Mouse (Mus musculus) layer of hippocampus, adult 18-20 months (tissue): ENCODE data around the gene Wdr70. TPM values are rescaled to one million over a fixed set of nuclear protein-coding genes. Genes with fewer than 3 reads are reported as not detected.

ENCODE experiments used
- DNase-seq, 2 experiments: peaks; one replicate each; pipeline ENCODE4 v3.0.0; 2022; ENCODE audit warnings: low spot score in 2 of 2
- total RNA-seq, 2 experiments: library from RNA; stranded (reverse); gene quantifications; 2 replicates each; pipeline ENCODE4 v1.2.3; 2021

Wdr70 gene
- total RNA-seq, 2 experiments from 2014 or later: 29.2 to 30.1 TPM

DNA sequence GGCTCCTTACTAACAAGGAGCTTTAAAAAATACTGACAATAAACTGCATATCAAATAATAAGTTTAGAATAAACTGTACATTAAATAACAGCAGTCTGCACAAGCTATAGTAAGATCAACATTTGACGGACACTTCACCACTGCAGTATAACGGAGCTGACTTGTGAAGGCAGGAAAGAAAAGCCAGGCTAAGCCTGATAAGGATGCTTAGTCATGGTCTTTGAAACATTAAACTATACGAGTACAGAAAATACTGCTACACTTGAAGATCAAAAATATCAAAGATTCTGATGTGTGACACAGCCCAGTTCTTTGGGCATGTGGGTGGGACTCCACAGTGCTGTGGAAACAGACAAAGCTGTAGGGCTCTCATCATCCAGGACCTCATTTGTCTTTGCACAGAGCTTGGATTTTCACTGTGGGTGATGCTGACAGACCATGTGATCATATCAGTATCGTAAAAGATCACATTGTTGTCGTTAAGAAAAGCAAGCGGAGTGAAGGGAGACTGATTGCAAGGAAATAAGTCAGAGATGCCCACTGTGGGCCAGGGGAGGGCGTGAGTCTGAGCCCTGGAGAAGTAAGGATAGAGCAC, 163.3 kb downstream of the Wdr70 start:
- DNase-seq: no peak

DNA sequence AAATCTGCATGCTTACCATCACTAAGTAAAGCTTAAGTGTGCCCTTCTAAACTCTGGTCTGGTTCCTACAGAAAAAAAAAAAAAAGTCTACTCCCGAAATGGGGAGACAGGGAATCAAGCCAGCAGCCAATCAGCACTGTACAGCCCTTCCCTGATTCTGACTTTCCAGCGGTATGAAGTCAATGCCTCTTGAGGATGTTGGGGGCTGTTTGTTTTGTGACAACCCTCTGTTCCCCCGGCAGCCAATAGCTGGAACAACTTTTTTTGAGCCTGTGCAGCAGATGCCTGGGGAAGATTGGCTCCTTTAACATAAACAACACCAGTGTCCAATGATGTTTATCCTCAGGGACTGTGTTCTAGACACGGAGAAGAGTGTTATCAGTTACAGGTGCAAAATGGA, 164.4 kb downstream of the Wdr70 start:
- no peak for DNase-seq

DNA sequence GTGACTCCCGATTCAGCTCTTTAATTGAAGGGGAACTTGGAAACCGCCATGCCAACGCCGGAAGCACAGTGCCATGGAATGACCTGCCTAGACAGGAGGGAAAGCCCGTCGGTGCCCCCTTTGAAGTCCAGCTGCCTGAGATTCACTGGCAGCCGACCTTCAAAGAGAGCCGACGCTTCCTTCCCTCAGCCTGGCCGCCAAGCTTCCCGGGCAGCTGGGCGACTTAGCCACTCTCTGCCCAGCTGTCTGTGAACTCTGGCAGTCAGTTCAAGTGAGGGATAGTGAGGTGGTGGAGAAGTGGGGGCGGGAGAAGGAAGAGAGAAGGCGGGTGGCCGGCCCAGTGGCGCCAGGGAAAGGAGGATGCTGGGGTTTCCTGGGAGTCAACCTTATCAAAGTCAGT, 164.9 kb downstream of the Wdr70 start:
- no peak for DNase-seq

DNA sequence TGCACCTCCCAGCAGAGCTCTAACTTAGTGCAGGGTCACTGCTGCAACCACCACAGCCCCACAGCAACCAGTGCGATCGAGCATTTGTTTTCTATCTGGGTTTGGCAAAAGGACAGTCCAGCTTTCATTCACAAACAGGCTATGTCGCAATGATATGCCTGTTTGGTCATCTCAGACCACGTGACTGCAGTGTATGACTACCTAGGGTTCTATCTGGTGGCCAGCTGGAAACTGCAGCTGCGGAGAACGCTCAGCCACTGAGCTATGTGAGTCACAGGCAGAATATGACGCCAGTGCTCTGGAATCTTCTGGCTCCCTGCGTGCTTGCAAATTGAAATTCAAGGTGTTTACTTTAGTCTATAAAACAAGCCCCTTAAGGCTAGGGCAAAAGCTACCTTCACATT, 167.4 kb downstream of the Wdr70 start:
- DNase-seq: peak; percentile 34 to 38

DNA sequence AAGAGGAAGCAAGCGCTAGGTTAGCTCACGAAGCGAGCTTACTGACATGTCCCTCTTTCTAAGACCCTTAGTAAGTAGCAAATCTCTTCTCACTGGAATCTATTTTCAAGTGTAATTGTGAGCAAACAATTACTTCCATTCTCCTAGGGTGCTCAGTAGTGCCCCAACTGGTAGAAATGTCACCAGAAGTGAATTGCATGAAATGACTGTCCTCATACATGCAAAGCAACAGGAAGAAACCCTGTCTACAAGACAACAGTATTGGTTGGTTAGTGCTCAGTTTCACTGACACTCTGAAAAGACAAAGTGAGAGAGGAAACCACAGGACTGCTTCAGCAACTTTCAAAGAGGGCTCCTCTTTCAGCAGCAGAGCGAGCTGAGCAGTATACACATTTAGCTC, 173.6 kb downstream of the Wdr70 start:
- no peak for DNase-seq

GRCm38 (mm10) chr15:7923281-7923680, 175.7 kb downstream of the Wdr70 start:
- no peak for DNase-seq

- peak in 1 of 2 experiments; percentile 40 for DNase-seq
These were observed 176.5 kb downstream of the Wdr70 start for GRCm38 (mm10) chr15:7922291-7923037.

DNA sequence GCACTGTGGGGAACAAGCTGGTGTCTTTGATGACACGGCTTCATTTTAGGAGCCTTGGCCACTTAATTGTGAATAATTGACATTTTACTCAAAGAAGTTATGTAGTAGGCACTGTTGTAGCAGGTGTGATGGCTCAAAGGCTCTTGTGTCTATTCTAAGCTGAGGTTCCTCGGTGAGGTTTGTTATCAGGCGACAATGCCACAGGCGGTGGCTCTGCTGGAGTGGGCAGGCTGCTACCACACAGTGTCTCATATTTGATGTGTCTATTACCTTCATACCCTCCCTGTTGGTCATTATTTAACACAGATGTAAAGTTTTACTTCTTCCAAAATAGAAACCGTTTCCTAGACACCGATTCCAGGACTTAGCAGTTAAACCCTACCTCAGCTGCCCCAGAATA, 177.9 kb downstream of the Wdr70 start:
- DNase-seq: no peak

GRCm38 (mm10) chr15:7906491-7907035, 192.4 kb downstream of the Wdr70 start:
- no peak for DNase-seq

GRCm38 (mm10) chr15:7899286-7899685, 199.7 kb downstream of the Wdr70 start:
- no peak for DNase-seq

DNA sequence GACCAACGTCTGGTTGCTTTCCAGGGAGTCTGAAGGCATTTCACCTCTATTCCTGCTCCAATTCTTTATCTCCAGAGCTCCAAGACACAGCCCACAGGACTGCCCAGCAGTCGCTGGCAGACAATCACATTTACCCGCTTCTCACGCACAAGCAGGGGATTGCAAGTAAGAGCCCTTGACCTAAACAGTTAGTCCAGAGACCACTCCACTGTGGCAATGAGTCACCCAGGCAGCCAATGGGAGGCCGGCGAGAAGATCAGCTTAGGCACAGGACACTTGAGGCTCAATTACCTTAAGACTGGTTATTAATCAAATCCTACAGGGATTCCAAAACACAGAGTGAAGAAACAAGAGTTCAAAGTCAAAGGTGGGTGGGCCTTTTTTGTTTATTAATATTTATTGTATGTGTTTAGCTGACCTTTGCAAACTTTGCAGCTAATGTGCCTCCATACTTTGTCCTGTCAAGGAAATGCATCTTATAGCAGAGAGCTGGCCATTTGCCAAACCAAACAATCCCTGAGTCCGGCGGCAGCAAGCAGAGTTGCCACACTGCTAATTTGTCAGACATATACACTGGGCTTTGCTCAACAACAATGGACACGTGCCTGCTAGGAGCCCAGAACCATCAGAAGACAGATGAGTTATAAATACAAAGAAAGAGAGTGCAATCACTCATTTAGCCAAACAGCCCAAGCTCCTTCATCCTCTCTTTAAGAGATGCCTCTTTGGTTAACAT, 207.3 kb downstream of the Wdr70 start:
- no peak for DNase-seq

DNA sequence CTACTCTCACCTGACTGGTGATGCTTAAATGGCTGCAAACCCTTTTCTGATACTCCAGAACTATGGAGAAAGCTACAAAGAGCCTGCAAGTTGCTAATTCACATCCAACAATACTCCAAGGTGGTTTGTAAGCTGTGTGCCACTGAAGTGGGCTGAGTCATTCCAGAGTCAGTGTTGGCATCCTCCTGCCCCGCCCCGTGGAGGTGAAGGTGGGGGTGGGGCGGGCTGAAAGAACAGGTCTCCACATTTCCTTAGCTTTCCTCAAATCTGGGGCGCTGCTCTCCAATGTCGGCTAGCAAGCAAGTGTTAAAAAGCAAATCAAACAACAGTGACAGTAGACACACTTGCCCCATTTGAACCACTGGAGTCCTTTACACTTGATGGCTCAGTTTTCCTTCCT, 208.7 kb downstream of the Wdr70 start:
- DNase-seq: no peak

- DNase-seq: no peak
These were observed 209.7 kb downstream of the Wdr70 start for GRCm38 (mm10) chr15:7889362-7889674.

DNA sequence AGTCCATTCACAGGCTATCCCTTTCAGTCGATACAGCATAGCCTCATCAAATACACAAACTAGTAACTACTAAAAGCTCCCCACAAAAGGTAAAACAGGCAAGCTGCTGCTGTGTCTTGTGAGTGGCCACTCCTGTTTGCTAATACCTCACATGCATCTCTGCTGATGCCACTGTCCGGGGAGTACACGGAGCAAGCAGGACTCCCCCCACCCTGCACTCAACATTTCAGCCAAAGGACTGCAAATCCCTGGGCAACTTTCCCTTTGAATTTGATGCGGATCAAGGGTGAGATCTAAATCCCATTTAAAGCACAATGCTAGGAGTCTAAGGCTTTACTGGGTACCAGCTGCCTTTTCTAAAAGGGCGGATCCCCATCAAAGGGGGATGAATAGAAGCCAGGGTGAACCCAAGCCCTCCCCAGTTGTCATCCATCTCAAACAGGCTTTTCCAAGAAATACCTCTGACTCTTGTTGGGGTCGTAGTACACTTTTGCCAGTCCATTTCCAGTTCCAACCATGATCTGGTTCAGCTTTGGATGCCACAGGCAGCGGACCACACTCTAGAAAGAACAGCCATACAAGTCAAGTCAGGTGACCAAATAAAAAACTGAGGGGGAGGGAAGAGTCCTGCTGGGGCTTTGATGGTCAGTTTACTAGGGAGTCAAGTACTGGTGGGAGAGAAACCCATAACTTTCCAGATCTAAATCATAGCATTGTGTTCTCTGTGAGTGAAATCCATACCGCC, 210.2 kb downstream of the Wdr70 start:
- no peak for DNase-seq

GRCm38 (mm10) chr15:7886591-7886990, 212.4 kb downstream of the Wdr70 start:
- DNase-seq: no peak

GRCm38 (mm10) chr15:7885106-7885505, 213.9 kb downstream of the Wdr70 start:
- no peak for DNase-seq

DNA sequence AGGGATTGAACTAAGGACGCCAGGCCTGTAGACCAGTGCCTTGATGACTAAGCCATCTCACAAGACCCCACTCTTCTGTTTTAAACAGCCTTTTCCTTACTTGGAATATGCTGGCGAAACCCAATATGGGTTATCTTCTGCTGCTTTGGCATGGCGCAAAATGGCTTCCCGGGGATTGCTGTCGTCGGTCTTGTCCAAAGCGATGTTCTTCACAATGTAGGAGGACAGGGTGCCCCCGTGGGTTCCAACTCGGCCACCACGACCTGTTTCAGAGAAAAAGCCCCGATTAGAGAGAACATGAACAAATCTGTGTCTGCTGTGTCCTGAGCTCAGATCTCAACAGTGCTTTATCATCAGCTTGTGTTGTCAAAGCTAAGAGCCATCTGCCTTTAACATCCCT, 214.8 kb downstream of the Wdr70 start:
- no peak for DNase-seq

- no peak for DNase-seq
These were observed 219.1 kb downstream of the Wdr70 start for GRCm38 (mm10) chr15:7879956-7880355.

DNA sequence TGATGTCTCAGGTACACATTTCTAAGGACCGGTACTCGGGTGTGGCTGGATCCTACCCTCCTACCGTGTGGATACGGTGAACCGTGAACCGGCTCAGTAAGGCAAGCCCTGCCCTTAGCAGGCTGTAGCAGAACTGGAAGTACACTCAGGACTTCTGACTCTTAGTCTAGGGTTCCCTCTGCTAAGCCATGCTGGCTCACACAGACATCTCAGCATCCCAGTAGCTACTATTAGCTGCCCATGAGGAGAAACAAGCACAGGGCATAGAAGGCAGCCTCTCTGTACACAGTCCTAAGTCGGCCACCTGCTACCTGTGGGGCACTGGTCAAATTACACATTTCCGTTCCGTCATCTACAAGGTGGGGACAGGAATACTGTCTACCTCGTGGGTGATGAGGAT, 220.1 kb downstream of the Wdr70 start:
- no peak for DNase-seq

GRCm38 (mm10) chr15:7877560-7878467, 221.2 kb downstream of the Wdr70 start:
- no peak for DNase-seq

DNA sequence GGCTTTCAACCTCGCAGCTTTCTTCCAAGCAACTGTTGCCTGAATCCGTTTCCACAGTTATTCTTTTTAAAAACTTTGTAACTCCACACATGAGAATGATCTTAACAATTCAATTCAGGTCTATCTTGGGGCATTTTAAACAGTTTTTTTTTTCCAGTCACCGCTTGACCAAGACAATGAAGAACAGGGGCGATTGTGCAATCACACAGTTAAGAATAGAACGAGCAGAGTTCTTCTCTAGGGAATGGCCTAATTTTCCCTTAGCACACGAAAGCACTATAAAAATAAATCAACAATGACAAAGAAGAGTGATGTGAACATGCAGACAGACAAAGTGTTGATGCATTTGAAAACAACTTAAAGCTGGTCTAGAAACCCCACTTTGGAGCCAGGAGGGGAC, 223.1 kb downstream of the Wdr70 start:
- no peak for DNase-seq
